Mouse (Mus musculus) embryo, embryonic 11.5 days (tissue): ENCODE measurements at regions not wholly inside any gene's neighbourhood (a gene's known extent, or its start where the extent isn't known, plus 50 kb on each side); places are given as distances from the start of the nearest gene placed in this dataset.

ENCODE experiments used
- DNase-seq: peaks from one replicate; pipeline ENCODE4 v3.0.0-alpha.2; 2012; ENCODE audit warnings: low read depth, low spot score

DNA sequence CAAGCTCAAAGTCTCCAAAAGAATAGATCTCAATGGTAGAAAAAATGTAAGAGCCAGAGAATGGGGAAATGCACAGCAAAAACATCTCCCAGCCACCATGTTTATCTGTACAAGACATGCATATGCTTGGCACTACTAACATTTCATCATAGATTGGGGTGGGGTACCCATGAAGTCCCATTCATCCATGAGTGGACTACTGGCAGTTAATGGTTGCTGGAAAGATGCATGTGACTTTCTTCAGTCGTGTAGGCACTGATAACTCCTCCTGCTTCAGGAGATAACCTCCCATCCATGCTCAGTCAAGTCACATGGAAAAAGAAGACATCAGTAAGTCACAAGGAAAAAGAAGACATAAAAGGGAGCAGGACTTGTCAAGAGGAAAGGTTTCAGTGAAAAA lies 65.3 kb downstream of the Lpar4 start:
- no peak for DNase-seq

DNA sequence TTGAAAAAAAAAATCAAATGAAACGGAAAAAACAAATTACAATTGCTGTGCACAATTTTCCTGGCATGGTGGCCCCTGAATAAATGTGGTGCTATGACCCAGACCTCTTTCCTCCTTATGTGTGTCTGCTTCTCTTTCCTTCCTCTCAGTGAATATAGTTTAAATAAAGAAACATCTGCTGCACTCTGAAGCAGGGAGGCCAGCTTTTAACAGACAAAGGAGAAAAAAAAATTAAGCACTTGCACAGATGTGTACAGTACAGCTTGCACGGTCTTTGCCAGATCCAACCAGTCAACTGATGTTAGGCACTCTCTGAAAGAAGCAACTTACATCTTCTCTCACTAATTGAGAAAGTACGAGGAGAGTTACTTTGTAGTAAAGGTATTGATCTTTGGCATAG lies 66.4 kb downstream of the Lpar4 start:
- DNase-seq: no peak

DNA sequence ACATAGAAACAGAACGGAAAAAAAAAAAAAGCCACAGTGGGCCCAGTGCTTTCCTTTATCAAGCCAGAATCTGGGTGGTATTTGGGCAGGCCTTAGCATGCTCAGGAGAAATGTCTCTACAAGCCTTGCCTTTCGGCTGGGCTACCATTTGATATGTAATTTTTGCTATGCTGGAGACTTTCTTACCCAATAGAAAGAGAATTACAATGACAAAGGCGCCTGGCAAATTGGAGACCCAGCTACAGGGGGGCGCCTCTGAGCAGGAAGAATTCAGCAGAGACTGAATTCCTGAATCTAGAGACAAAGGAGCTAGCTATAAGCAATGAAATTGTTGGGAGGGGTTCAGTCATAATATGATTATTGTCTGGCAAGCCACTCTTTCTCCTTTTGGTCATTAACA lies 67.4 kb downstream of the Lpar4 start:
- DNase-seq: no peak

DNA sequence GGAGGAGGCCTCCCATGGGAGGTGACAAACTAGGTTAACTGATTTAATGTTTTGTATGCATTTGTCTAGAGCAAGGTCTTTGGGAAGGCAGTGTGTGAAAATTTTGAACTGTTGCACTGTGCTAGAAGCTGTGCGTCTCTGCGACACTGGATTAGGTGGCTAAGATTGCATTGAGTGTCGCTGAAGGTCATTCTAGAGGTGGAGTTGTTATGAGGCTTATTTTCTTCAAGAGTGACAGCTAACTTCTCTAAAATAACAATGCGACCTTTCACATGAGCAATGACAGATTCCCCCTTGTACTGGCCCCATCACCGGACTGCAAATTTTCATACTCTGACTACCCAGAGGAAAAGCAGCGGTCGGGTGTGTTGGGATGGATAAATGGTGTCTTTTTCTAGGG lies 83.8 kb upstream of the P2ry10 start:
- no peak for DNase-seq

DNA sequence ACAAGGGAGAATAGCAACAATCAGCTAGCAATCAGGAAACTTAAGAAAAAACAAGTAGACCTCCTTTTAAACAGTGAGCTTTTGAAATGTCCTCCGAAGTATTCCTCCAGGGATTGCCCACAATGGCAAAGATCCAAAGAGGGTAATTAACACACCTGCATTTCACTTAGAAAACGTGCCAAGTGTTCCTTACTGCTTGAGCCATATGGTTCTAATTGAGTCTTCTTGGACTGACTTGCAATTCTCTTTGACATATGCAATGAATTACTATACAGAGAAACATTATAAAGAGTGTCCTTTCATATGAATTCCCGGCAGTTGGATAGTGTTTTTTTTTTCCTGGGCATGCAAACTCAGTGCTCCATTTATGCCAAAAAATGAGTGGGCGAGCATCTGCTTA lies 79.3 kb upstream of the P2ry10 start:
- peak; percentile 9 for DNase-seq

DNA sequence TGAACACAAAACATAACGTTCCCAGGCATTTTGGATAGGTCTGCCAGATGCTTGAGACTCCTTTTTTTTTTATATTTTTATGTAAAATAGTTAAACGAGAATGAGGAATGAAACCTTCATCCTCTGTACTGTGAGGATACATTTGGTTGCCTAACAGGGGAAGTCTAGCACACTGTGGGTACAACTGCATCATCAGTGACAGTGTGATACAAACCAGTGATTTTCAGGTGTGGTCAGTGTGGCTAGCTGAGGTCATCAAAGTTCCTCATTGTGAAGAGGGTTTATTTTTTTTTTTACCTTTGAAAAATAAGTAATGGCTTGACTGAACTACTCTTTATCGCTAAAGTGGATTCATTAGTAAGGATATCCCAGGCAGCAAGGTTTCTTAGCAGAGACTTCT lies 75.7 kb upstream of the P2ry10 start:
- no peak for DNase-seq

DNA sequence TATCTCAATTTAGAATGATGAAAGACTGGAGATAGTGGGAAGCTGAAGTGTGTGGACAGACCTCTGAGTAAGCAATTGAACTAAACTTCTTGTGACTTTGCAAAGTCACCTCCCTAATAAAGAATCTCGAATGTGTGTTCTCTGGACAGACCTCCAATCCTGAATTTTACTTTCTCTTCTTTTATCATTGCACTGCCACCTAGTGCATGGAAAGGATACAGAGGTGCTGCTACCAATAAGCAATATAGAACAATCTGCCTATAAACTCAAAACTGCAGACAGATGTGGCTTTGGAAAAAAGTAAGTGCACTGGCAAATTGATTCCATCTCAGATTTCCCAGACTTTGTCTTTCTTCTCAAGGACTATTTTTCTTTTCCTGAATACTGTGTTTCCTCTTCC lies 73.0 kb upstream of the P2ry10 start:
- DNase-seq: no peak

DNA sequence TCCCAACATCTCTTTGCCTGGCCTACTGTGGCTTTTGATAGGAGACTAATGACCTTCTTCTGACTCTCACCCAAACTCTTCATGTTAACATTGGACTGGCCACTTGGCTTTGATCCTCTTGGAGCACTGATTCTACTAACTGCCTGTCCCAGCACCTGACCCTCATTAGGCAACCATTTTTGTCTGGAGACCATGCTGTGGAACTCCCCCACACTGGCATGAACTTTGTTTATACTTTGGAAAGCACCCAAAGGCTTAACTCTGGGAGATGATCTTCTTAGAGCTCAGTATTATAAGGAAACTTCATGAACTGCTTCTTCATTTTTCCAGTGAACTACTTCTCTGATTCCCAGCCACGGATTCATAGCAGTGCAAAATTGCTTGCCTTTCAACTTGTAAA lies 56.6 kb upstream of the P2ry10 start:
- DNase-seq: no peak

DNA sequence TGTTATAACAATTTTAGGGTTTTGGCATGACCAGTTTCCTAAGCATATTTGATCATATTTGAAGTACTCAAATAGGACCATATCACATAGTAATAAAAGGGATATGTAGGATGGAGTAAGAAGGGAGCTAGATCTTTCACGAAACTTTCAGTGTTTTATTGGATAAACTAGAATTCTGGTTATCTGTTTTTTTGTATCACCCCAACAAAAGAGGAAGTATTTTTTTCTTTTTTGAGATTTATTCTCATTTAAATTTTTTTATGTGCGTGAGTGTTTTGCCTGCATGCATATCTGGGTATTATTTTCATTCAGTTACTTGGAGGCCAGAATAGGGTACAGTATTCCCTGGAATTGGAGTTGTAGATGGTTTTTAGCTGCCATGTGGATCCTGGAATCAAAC lies 50.3 kb upstream of the P2ry10 start:
- DNase-seq: no peak
